Mouse (Mus musculus) intestine, embryonic 16.5 days (tissue): ENCODE results near the gene Sypl. TPM values are rescaled to one million over a fixed set of nuclear protein-coding genes. Genes with fewer than 3 reads are reported as not detected.

Source experiments
- ATAC-seq: fragments of 200-750 bp; cut with Nextera tagmentation; 2 replicates; pipeline ENCODE4 v1.8.0; 2017; ENCODE audit warnings: moderate TSS enrichment, moderate library complexity
- H3K27ac ChIP-seq: fragments of 300-500 bp; sonication (generic); 2 replicates; pipeline ENCODE4 v1.5.1; 2014; ENCODE audit warnings: mild to moderate bottlenecking, low read length
- H3K27me3 ChIP-seq: fragments of 300-500 bp; sonication (generic); replicated peaks from 2 replicates; pipeline ENCODE4 v1.6.1; 2014; ENCODE audit warnings: low read length, control low read depth, mixed read lengths; ENCODE audit not compliant: control insufficient read depth, insufficient read depth
- H3K36me3 ChIP-seq: fragments of 300-500 bp; sonication (generic); 2 replicates; pipeline ENCODE4 v1.6.1; 2014; ENCODE audit warnings: low read length, control low read depth; ENCODE audit not compliant: control insufficient read depth, insufficient read depth
- H3K4me1 ChIP-seq: fragments of 300-500 bp; sonication (generic); 2 replicates; pipeline ENCODE4 v1.6.1; 2014; ENCODE audit warnings: low read length, control low read depth, mixed read lengths; ENCODE audit not compliant: control insufficient read depth, insufficient read depth
- H3K4me2 ChIP-seq: fragments of 300-500 bp; sonication (generic); 2 replicates; pipeline ENCODE4 v1.6.1; 2014; ENCODE audit warnings: low read depth, low read length, control low read depth
- H3K4me3 ChIP-seq: fragments of 300-500 bp; sonication (generic); 2 replicates; pipeline ENCODE4 v1.5.1; 2014; ENCODE audit warnings: mild to moderate bottlenecking, low read length
- H3K9ac ChIP-seq: fragments of 300-500 bp; sonication (generic); 2 replicates; pipeline ENCODE4 v1.6.1; 2014; ENCODE audit warnings: low read depth, low read length
- H3K9me3 ChIP-seq: fragments of 300-500 bp; sonication (generic); 2 replicates; pipeline ENCODE4 v1.6.1; 2016; ENCODE audit warnings: low read length, control low read depth; ENCODE audit not compliant: control insufficient read depth
- WGBS: fragments of 180-500 bp; shearing (Covaris S2); extraction: QIAGEN DNeasy Blood & Tissue Kit; methylation state at CpG from one replicate; pipeline ENCODE4 v1.1.7; 2014; 5-methylcytosine and 5-hydroxymethylcytosine counted together
- polyA plus RNA-seq: library from polyadenylated mRNA; unstranded; fragments of >200 nt; fragmentation: Nextera tagmentation; extraction: Ambion mirVana; gene quantifications from 2 replicates; pipeline ENCODE4 v1.2.1, GENCODE M21; 2015

Gene Sypl
- polyA plus RNA-seq, 1 experiment from 2014 or later, result 172 TPM

DNA sequence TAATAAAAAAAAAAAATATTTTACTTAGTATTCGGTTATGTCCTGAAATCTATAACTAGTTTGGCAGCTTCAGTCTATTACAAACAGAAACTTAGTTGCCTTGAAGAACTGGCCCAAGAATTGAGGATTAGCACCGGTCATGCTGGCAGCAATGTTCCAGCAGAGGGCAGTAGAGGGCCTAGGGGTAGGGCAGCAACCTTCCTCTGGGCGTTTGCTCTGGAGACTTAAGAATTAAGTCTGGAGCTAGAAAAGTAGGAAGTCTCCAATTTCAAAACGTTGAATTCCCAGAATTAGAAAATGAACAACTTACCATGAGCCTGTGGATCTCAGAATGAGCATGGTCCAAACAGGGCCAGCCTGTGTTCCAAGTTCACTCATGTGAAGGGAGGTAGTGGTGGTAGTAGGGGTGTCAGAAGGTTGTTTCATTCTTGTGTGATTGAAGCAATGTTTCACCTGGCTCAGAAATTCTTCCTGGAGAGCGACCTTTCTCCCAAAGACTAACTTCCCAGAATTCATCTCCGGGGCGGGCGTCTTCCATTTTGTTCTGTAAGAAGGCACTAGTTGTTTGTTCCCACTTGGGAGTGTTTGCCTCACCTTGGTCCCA is 33.4 kb upstream of the Sypl start:
- no peaks in the 10 kb centered on the region for H3K36me3 ChIP-seq
- no peak overlapping the region for H3K4me2 ChIP-seq
- no peaks in the 10 kb centered on the region for H3K9me3 ChIP-seq
- no peak for ATAC-seq
- H3K27me3 ChIP-seq, result no peaks in the 10 kb centered on the region
- H3K27ac ChIP-seq, result no peak overlapping the region
- no peaks in the 10 kb centered on the region for H3K4me1 ChIP-seq
- no peak overlapping the region for H3K4me3 ChIP-seq
- H3K9ac ChIP-seq, result no peak overlapping the region
- WGBS, result 70% methylated on average over 8 of the region's 8 CpGs

GRCm38 (mm10) chr12:32921071-32921470 is 32.6 kb upstream of the Sypl start:
- Histone ChIP-seq H3K27me3 (no peaks in the 10 kb centered on the region), H3K4me2 (no peak overlapping the region), H3K4me3 (no peak overlapping the region), H3K9ac (no peak overlapping the region), H3K27ac (no peak overlapping the region), H3K36me3 (no peaks in the 10 kb centered on the region), H3K4me1 (no peaks in the 10 kb centered on the region), H3K9me3 (no peaks in the 10 kb centered on the region)
- WGBS, result 77% methylated on average over 4 of the region's 4 CpGs
- ATAC-seq, result no peak

DNA sequence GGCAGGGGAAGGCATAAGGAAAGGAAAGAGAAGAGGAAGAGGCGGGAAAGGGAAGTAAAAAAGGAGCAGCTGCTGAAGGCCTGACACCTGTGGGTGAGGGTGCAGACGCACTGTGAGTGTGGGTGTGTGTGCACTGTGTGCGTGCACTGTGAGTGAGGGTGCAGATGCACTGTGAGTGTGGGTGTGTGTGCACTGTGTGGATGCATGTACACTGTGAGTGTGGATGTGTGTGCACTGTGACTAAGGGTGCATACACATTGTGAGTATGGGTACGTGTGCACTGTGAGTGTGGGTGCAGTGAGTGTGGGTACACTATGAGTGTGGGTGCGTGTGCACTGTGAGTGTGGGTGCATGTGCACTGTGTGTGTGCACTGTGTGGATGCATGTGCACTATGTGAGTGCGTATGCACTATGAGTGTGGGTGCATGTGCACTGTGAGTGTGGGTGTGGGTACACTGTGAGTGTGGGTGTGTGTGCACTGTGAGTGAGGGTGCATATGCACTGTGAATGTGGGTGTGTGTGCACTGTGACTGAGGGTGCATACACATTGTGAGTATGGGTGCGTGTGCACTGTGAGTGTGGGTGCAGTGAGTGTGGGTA is 32.1 kb upstream of the Sypl start:
- H3K9ac ChIP-seq, result no peak overlapping the region
- no peak overlapping the region for H3K4me2 ChIP-seq
- H3K9me3 ChIP-seq, result no peaks in the 10 kb centered on the region
- no peak overlapping the region for H3K4me3 ChIP-seq
- H3K36me3 ChIP-seq, result no peaks in the 10 kb centered on the region
- peak; percentile 22; the same call in 1 of the 2 replicates for ATAC-seq
- 92% methylated on average over 7 of the region's 7 CpGs for WGBS
- no peak overlapping the region for H3K27ac ChIP-seq
- no peaks in the 10 kb centered on the region for H3K27me3 ChIP-seq
- no peaks in the 10 kb centered on the region for H3K4me1 ChIP-seq

- no peaks in the 10 kb centered on the region for H3K4me1 ChIP-seq
- no peaks in the 10 kb centered on the region for H3K27me3 ChIP-seq
- no peaks in the 10 kb centered on the region for H3K9me3 ChIP-seq
- ATAC-seq, result no peak
- H3K36me3 ChIP-seq, result no peaks in the 10 kb centered on the region
- H3K4me3 ChIP-seq, result no peak overlapping the region
- H3K9ac ChIP-seq, result no peak overlapping the region
- no peak overlapping the region for H3K27ac ChIP-seq
- no peak overlapping the region for H3K4me2 ChIP-seq
- 43% methylated on average over 3 of the region's 3 CpGs for WGBS
Observed at GRCm38 (mm10) chr12:32924245-32924644, 29.4 kb upstream of the Sypl start.

GRCm38 (mm10) chr12:32926331-32927172 is 27.1 kb upstream of the Sypl start:
- Histone ChIP-seq H3K27me3 (no peaks in the 10 kb centered on the region), H3K36me3 (no peaks in the 10 kb centered on the region), H3K4me2 (no peak overlapping the region), H3K4me1 (peaks cover 5% of the 10 kb centered on the region), H3K9ac (no peak overlapping the region), H3K4me3 (no peak overlapping the region), H3K27ac (peak overlapping the region; percentile 14; the same call in 1 of the 2 replicates), H3K9me3 (no peaks in the 10 kb centered on the region)
- ATAC-seq, result no peak
- WGBS, result 54% methylated on average over 18 of the region's 18 CpGs

DNA sequence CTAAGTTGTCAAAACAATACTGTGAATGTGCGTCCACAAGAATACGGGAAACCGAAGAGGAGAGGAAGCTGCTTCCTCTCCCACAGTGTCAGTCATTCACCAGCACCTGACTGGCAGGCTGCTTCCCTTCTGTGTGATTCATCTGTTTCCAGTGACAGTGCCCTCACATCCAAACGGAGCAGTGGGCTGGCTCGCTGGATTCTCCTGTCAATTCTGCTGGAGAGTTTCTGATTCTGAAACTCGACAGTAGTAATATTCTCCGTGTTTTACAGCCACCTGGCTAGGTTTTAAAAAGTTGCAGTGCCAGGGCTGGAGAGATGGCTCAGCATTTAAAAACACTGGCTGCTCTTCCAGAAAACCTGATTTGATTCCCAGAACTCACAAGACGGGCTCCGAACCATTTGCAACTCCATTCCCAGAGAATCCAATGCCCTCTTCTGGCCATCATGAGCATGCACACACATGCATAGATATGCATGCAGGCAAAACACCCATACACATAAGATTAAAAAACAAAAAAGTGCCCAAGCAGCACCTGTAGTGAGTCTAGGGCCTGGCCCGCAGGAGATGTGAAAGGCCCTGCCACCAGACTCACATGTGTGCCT is 26.4 kb upstream of the Sypl start:
- H3K27me3 ChIP-seq, result no peaks in the 10 kb centered on the region
- no peak overlapping the region for H3K27ac ChIP-seq
- WGBS, result 79% methylated on average over 10 of the region's 10 CpGs
- no peak overlapping the region for H3K4me3 ChIP-seq
- H3K4me1 ChIP-seq, result peaks cover 5% of the 10 kb centered on the region
- ATAC-seq, result no peak
- no peaks in the 10 kb centered on the region for H3K36me3 ChIP-seq
- H3K9me3 ChIP-seq, result no peaks in the 10 kb centered on the region
- no peak overlapping the region for H3K9ac ChIP-seq
- H3K4me2 ChIP-seq, result no peak overlapping the region

- WGBS, result 62% methylated on average over 3 of the region's 3 CpGs
- H3K4me3 ChIP-seq, result no peak overlapping the region
- H3K4me2 ChIP-seq, result no peak overlapping the region
- no peak for ATAC-seq
- no peaks in the 10 kb centered on the region for H3K9me3 ChIP-seq
- H3K9ac ChIP-seq, result no peak overlapping the region
- H3K36me3 ChIP-seq, result no peaks in the 10 kb centered on the region
- H3K27me3 ChIP-seq, result no peaks in the 10 kb centered on the region
- H3K27ac ChIP-seq, result no peak overlapping the region
- peaks cover 5% of the 10 kb centered on the region for H3K4me1 ChIP-seq
Observed at GRCm38 (mm10) chr12:32928180-32928579, 25.5 kb upstream of the Sypl start.

DNA sequence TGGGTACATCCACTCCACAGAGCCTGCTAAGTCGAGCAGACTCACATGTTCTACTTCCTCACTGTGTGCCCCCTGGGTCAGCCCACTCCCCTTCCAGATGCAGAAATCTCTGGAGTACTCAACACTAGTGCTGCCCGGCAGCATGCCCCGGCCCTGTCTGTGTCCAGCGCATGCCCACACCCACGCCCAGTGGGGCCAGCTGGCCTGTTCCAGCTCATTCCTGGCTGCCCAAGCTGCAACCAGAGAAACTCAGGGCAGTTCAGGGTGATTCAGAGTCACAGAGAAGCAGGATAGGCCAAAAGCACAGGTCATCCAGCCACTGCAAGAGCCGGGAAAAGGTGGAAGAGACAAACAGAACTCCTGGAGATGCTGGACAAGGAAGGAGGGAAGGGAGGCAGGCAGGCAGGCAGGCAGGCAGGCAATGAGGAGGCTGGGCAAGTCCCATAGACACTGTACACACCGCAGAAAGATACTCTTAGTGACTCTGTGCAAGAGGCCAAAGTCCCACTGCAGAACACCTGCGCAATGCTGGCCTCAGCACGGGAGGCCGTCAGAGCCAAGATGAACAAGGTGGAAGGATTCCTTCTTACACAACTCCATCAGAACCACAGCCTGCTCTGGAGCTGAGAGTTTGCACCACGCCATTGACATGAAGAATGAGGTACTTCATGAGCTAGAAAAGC is 23.7 kb upstream of the Sypl start:
- Histone ChIP-seq H3K4me3 (no peak overlapping the region), H3K9me3 (no peaks in the 10 kb centered on the region), H3K4me2 (no peak overlapping the region), H3K27me3 (no peaks in the 10 kb centered on the region), H3K4me1 (peaks cover 5% of the 10 kb centered on the region), H3K36me3 (no peaks in the 10 kb centered on the region), H3K27ac (peak overlapping the region; percentile 82), H3K9ac (no peak overlapping the region)
- WGBS, result 62% methylated on average over 11 of the region's 11 CpGs
- ATAC-seq, result peak; percentile 98

DNA sequence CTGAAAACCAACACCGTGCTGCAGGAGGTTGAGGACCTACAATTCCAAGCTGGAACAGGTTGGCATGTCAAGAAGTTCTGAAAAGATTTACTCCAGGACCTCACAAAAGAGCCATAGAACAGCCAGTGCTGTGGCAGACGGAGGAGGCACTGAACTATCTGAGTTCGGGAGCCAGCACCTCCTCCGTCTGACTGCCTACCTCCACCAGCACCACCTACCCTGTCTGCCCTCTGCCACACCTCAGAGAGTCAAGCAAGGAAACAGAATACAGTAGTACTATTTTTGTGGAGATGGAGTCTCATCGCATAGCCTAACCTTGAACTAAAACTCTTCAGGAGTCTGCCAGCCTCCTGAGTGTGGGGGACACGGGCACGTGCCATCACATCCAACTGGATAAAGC is 23.1 kb upstream of the Sypl start:
- Histone ChIP-seq H3K36me3 (no peaks in the 10 kb centered on the region), H3K9ac (no peak overlapping the region), H3K27me3 (no peaks in the 10 kb centered on the region), H3K4me2 (no peak overlapping the region), H3K4me1 (peaks cover 5% of the 10 kb centered on the region), H3K27ac (no peak overlapping the region), H3K4me3 (no peak overlapping the region), H3K9me3 (no peaks in the 10 kb centered on the region)
- WGBS, result 76% methylated on average over 7 of the region's 7 CpGs
- ATAC-seq, result peak; percentile 50
